Comparison of ENCODE assay signal across 12 mouse cellular contexts in genomic region chr13:108415464-108415863, GRCm38 (mm10).
"Had no signal": no experiment of that assay in that cellular context is flagged by ENCODE, and none has a peak within 500 bp of the region (broad histone marks: within the 10 kb centered on the region; RNA-seq: fewer than 3 reads in every experiment).

No protein-coding gene starts in this region.

- H3K27ac ChIP-seq: limb, embryonic 13.5 days; liver, embryonic 14.5 days; neural tube, embryonic 13.5 days had no signal

- H3K4me1 ChIP-seq: limb, embryonic 13.5 days; neural tube, embryonic 13.5 days had no signal

- H3K4me2 ChIP-seq: limb, embryonic 13.5 days; neural tube, embryonic 13.5 days had no signal

- H3K9me3 ChIP-seq: limb, embryonic 13.5 days; neural tube, embryonic 13.5 days had no signal

- H3K36me3 ChIP-seq: limb, embryonic 13.5 days; neural tube, embryonic 13.5 days had no signal

- H3K9ac ChIP-seq: limb, embryonic 13.5 days; liver, embryonic 14.5 days; neural tube, embryonic 13.5 days had no signal

- H3K27me3 ChIP-seq: limb, embryonic 13.5 days; neural tube, embryonic 13.5 days had no signal

- DNase-seq: kidney, adult 11 months; kidney, postnatal 14 days; layer of hippocampus, adult 9-11 months; left cerebral cortex, postnatal 4 days; lung, adult 18-20 months; lung, postnatal 36 days; midbrain, embryonic 14.5 days; thymus, adult 18-20 months; thymus, postnatal 36 days had no signal

- H3K4me3 ChIP-seq: limb, embryonic 13.5 days; neural tube, embryonic 13.5 days had no signal
